Mouse (Mus musculus) embryonic fibroblast, embryonic 13.5 days (primary cell): ENCODE results near the gene 1700030K09Rik. TPM values are rescaled to one million over a fixed set of nuclear protein-coding genes. Genes with fewer than 3 reads are reported as not detected.

Experiments
- H3K27ac ChIP-seq: 2 replicates; pipeline ENCODE4 v1.5.1; 2012; ENCODE audit warnings: low read length, control low read depth, inconsistent platforms; ENCODE audit not compliant: insufficient read depth
- H3K4me1 ChIP-seq: 2 replicates; pipeline ENCODE4 v1.6.1; 2011; ENCODE audit warnings: low read length; ENCODE audit not compliant: control insufficient read depth, insufficient read depth
- H3K4me3 ChIP-seq: 2 replicates; pipeline ENCODE4 v1.5.1; 2011; ENCODE audit warnings: mild to moderate bottlenecking, control low read depth, low read length; ENCODE audit not compliant: insufficient read depth
- CTCF ChIP-seq: IDR thresholded peaks from 2 replicates; pipeline ENCODE4 v1.5.1; 2011; ENCODE audit warnings: mild to moderate bottlenecking, control low read depth, low read length, moderate library complexity, borderline replicate concordance; ENCODE audit not compliant: insufficient read depth
- POLR2A ChIP-seq: IDR thresholded peaks from 2 replicates; pipeline ENCODE4 v1.6.1; 2011; ENCODE audit warnings: low read depth, mild to moderate bottlenecking, control low read depth, low read length, moderate library complexity
- polyA plus RNA-seq: library from polyadenylated mRNA; stranded (reverse); fragments of >200 nt; gene quantifications from 2 replicates; pipeline ENCODE4 v1.2.4, GENCODE M21; 2011; ENCODE audit warnings: low read depth; ENCODE audit not compliant: missing spikeins, insufficient read length

Gene 1700030K09Rik
- polyA plus RNA-seq, 1 experiment: 6.6 TPM

DNA sequence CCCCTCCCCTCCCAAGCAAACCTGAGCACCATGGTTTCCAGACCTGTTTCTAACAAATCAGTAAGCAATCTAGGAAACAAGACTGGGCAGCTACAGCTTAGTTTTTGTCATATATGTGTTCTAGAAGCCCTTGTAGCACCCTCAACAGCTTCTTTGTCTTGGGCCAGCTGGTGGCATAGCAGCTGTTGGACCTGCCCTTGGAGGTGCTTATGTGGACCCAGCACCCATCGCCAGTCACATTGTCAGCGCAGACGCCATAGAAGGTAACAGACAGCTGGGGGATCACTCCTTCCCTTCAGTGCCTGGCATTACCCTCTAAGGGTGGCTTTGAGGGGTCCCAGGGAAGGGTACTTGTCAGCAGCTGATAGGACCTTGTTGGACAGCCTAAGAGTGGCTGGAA, 14.1 kb downstream of the 1700030K09Rik start:
- H3K4me3 ChIP-seq: no peak overlapping the region
- H3K27ac ChIP-seq: no peak overlapping the region
- no peak for TF ChIP-seq POLR2A
- no peaks in the 10 kb centered on the region for H3K4me1 ChIP-seq

DNA sequence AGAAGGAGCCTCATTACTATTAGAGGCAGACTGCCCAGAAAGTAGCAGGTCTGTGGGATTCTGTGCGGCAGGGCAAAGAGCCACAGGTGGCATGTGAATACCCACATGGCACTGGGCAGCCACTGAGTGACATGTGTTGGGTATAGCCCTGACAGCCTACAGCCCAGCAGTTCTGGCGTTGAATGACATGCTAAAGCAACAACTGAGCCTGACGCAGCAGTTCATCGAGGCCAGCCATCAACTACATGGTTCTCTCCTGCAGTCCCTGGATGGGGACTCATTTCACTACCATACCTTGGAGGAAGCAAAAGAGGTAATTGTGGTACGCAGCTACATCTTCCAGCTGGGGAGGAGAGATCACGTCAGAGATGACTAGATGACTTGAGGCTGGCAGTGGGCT, 14.8 kb downstream of the 1700030K09Rik start:
- H3K4me3 ChIP-seq: no peak overlapping the region
- H3K4me1 ChIP-seq: no peaks in the 10 kb centered on the region
- no peak for TF ChIP-seq CTCF
- TF ChIP-seq POLR2A: no peak
- no peak overlapping the region for H3K27ac ChIP-seq

DNA sequence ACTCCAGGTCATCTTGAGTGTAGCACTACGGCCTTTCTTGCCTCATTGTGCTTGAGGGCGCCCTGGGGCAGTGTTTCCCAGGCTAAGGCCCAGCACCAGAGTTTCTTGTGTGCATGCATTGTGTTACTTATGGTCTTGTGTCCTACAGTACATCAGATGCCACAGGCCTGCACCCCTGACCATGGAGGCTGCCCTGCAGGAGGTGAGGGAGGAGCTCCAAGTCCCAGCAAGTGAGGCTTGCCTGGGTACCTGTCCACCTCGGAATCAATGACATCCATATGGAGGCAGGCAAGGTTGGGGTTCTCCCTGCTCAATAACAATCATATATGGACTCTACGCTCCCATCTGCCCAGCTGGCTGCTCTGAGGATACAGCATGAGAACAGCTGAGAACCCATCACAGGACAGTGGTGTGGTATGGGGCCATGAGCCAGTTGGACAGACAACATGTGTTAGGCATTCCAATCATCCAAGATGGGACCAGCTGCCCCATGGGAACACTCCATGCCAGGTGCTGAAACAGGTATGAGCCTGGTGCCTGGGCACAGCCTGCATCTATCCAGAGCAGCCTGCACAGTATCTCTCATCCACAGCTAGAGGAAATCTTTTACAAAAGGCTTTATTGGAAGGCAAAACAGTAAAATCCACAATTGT, 16.3 kb downstream of the 1700030K09Rik start:
- TF ChIP-seq POLR2A (no peak), CTCF (no peak)
- Histone ChIP-seq H3K4me3 (no peak overlapping the region), H3K27ac (no peak overlapping the region), H3K4me1 (no peaks in the 10 kb centered on the region)

- no peak overlapping the region for H3K4me3 ChIP-seq
- no peak overlapping the region for H3K27ac ChIP-seq
- no peaks in the 10 kb centered on the region for H3K4me1 ChIP-seq
- TF ChIP-seq CTCF (no peak), POLR2A (no peak)
Observed at GRCm38 (mm10) chr8:72464211-72464610, 20.5 kb downstream of the 1700030K09Rik start.

DNA sequence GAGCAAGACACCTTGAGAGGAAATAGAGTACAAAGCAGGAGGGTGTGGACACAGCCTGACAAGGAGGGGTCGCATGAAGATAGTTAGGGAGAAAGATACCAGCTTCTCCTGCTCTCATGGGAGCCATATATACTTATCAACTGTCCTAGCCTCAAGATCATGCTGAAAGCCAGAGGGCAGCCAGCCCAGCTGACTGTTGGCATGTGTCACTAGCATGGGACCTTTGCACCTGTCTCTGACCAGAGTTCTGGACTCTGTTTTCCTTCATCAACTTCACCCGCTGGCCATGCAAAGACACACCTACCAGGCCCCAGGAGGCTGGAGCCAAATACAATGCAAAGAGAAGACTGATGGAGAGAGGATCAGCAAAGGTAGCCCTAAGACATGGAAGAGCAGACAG, 25.6 kb downstream of the 1700030K09Rik start:
- Histone ChIP-seq H3K4me3 (no peak overlapping the region), H3K27ac (no peak overlapping the region), H3K4me1 (peaks cover 5% of the 10 kb centered on the region; the same call in 1 of the 2 replicates)
- no peak for TF ChIP-seq POLR2A
- TF ChIP-seq CTCF: no peak

DNA sequence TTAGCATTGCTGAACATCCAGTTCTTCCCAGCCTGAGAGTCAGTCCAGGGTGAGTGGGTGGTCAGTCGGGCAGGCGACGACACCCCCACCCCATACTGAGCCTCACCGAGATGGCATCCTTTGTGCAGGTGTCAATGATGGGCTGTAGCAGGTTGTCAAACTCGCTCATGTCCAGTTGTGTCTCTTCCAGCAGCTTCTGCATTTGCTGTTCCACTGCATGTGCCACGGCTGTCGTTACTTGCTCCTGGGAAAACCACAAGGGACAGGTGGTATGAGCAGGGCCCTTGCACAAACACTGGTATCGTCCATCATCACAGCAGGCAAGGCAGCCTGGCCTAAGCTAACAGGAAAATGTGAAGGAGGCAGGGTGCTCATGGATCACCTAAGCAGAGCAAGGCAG, 26.3 kb downstream of the 1700030K09Rik start:
- Histone ChIP-seq H3K27ac (no peak overlapping the region), H3K4me3 (no peak overlapping the region), H3K4me1 (peaks cover 5% of the 10 kb centered on the region; the same call in 1 of the 2 replicates)
- no peak for TF ChIP-seq CTCF
- TF ChIP-seq POLR2A: no peak

DNA sequence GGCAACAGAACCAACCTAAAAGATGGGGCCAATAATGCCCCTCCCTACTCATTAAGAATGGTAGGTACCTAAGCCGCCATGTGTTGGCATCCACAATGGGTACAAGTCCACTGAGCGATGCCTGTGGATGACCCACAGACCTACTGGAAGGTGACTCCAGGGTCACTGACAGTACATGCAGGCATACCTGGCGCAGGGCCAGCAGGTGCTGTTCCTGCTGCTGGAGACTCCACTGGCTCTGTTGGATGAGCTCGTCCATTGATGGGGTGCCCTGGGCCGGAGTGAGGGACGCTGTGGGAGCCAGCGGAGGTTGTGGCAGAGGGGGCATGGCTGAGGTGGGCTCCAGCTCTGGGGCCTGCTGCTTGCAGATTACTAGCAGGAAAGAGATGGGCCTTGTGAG, 27.0 kb downstream of the 1700030K09Rik start:
- Histone ChIP-seq H3K27ac (no peak overlapping the region), H3K4me1 (peaks cover 5% of the 10 kb centered on the region; the same call in 1 of the 2 replicates), H3K4me3 (no peak overlapping the region)
- TF ChIP-seq CTCF: no peak
- TF ChIP-seq POLR2A: no peak

GRCm38 (mm10) chr8:72474826-72475546, 31.3 kb downstream of the 1700030K09Rik start, which contains the start of gene Cherp:
TSS of gene Cherp (minus strand) at chr8:72475226.
- Histone ChIP-seq H3K4me1 (peaks cover 5% of the 10 kb centered on the region; the same call in 1 of the 2 replicates), H3K4me3 (peak within 1 kb of the TSS; percentile 80), H3K27ac (peak within 1 kb of the TSS; percentile 93)
- TF ChIP-seq POLR2A: peak; percentile 87
- no peak for TF ChIP-seq CTCF

GRCm38 (mm10) chr8:72485456-72486199, 41.9 kb downstream of the 1700030K09Rik start:
- H3K4me1 ChIP-seq: no peaks in the 10 kb centered on the region
- TF ChIP-seq POLR2A (no peak), CTCF (no peak)
- H3K27ac ChIP-seq: no peak overlapping the region
- no peak overlapping the region for H3K4me3 ChIP-seq
